Mouse (Mus musculus) hematopoietic multipotent progenitor cell, adult 10-12 weeks (in vitro differentiated cells): ENCODE measurements around the gene Pold4. TPM values are rescaled to one million over a fixed set of nuclear protein-coding genes. Genes with fewer than 3 reads are reported as not detected.

Source experiments
- polyA plus RNA-seq: library from polyadenylated mRNA; stranded (reverse); fragments of >175 nt; gene quantifications from 2 replicates; pipeline ENCODE4 v1.2.3, GENCODE M21; 2012; ENCODE audit warnings: low replicate concordance

Pold4 gene
- 157 and 158 TPM in 2 replicates for polyA plus RNA-seq

GRCm38 (mm10) chr19:4231253-4232185 lies at the start of gene Pold4:
Gene Pold4, plus strand, starts transcription at chr19:4231899.

GRCm38 (mm10) chr19:4190831-4191334 lies 40.8 kb upstream of the Pold4 start, which contains the start of gene Tbc1d10c:
Gene Tbc1d10c, minus strand, starts transcription at chr19:4191284.

GRCm38 (mm10) chr19:4191528-4192250 lies 40.0 kb upstream of the Pold4 start, which contains the start of gene Ppp1ca:
Gene Ppp1ca, plus strand, starts transcription at chr19:4192065.

GRCm38 (mm10) chr19:4201291-4201909 lies 30.3 kb upstream of the Pold4 start, which contains the start of gene Rad9a:
Gene Rad9a, minus strand, starts transcription at chr19:4201662.

GRCm38 (mm10) chr19:4214071-4214770 lies 17.5 kb upstream of the Pold4 start, which contains the start of the genes Clcf1 and AC109138.7:
Gene Clcf1, plus strand, starts transcription at chr19:4214238.
Gene AC109138.7, plus strand, starts transcription at chr19:4214357.

GRCm38 (mm10) chr19:4268566-4269361 lies 37.1 kb downstream of the Pold4 start, which contains the start of gene Ssh3:
Gene Ssh3, minus strand, starts transcription at chr19:4269180.

GRCm38 (mm10) chr19:4282898-4283553 lies 51.3 kb downstream of the Pold4 start, which contains the start of gene Ankrd13d:
Gene Ankrd13d, minus strand, starts transcription at chr19:4283137.

Other genes starting within 250 kb of the Pold4 start
- 0.24 and 2.2 TPM in 2 replicates for gene Acy3, start 245.3 kb upstream of the Pold4 start, polyA plus RNA-seq
- not detected in 2 replicates for gene Tbx10, start 239.1 kb upstream of the Pold4 start, polyA plus RNA-seq
- gene Nudt8, start 231.3 kb upstream of the Pold4 start, polyA plus RNA-seq, result 15.0 and 27.5 TPM in 2 replicates
- 6.1 and 8.0 TPM in 2 replicates for gene Gm49405, start 231.3 kb upstream of the Pold4 start, polyA plus RNA-seq
- gene Doc2g, start 228.6 kb upstream of the Pold4 start, polyA plus RNA-seq, result 8.9 and 23.7 TPM in 2 replicates
- 57.0 and 132 TPM in 2 replicates for gene Ndufv1, start 219.1 kb upstream of the Pold4 start, polyA plus RNA-seq
- 64.6 and 210 TPM in 2 replicates for gene Gstp1, start 193.9 kb upstream of the Pold4 start, polyA plus RNA-seq
- gene Gstp2, start 185.9 kb upstream of the Pold4 start, polyA plus RNA-seq, result 0.47 and 0.56 TPM in 2 replicates
- 8.4 and 10.8 TPM in 2 replicates for gene Gstp3, start 172.3 kb upstream of the Pold4 start, polyA plus RNA-seq
- not detected in 2 replicates for gene Cabp2, start 150.3 kb upstream of the Pold4 start, polyA plus RNA-seq
- 251 and 401 TPM in 2 replicates for gene Cdk2ap2, start 134.7 kb upstream of the Pold4 start, polyA plus RNA-seq
- gene Pitpnm1, start 131.9 kb upstream of the Pold4 start, polyA plus RNA-seq, result 226 and 266 TPM in 2 replicates
- 166 and 283 TPM in 2 replicates for gene Aip, start 106.0 kb upstream of the Pold4 start, polyA plus RNA-seq
- gene Gpr152, start 92.1 kb upstream of the Pold4 start, polyA plus RNA-seq, result 0.06 TPM in 1 of 2 replicates, not detected in the other
- 2.9 and 3.2 TPM in 2 replicates for gene Cabp4, start 87.9 kb upstream of the Pold4 start, polyA plus RNA-seq
- 197 and 258 TPM in 2 replicates for gene Coro1b, start 83.3 kb upstream of the Pold4 start, polyA plus RNA-seq
- gene Ptprcap, start 78.3 kb upstream of the Pold4 start, polyA plus RNA-seq, result 1,796 and 2,730 TPM in 2 replicates
- 46.3 and 105 TPM in 2 replicates for gene Rps6kb2, start 68.5 kb upstream of the Pold4 start, polyA plus RNA-seq
- 40.4 and 54.0 TPM in 2 replicates for gene Carns1, start 56.4 kb upstream of the Pold4 start, polyA plus RNA-seq
- gene Tbc1d10c, start 40.6 kb upstream of the Pold4 start, polyA plus RNA-seq, result 638 and 694 TPM in 2 replicates
- 456 and 607 TPM in 2 replicates for gene Ppp1ca, start 39.8 kb upstream of the Pold4 start, polyA plus RNA-seq
- gene Rad9a, start 30.2 kb upstream of the Pold4 start, polyA plus RNA-seq, result 45.2 and 49.9 TPM in 2 replicates
- gene Clcf1, start 17.7 kb upstream of the Pold4 start, polyA plus RNA-seq, result 130 and 210 TPM in 2 replicates
- 0.75 and 163 TPM in 2 replicates for gene AC109138.7, start 17.5 kb upstream of the Pold4 start, polyA plus RNA-seq
- gene Ssh3, start 37.3 kb downstream of the Pold4 start, polyA plus RNA-seq, result 27.8 and 60.7 TPM in 2 replicates
- gene Ankrd13d, start 51.2 kb downstream of the Pold4 start, polyA plus RNA-seq, result 25.1 and 46.7 TPM in 2 replicates
- 1,315 and 1,512 TPM in 2 replicates for gene Grk2, start 74.3 kb downstream of the Pold4 start, polyA plus RNA-seq
- gene Kdm2a, start 166.4 kb downstream of the Pold4 start, polyA plus RNA-seq, result 87.2 and 104 TPM in 2 replicates
- 0.26 and 0.29 TPM in 2 replicates for gene Rhod, start 207.5 kb downstream of the Pold4 start, polyA plus RNA-seq
- not detected in 2 replicates for gene Syt12, start 245.5 kb downstream of the Pold4 start, polyA plus RNA-seq